Mouse (Mus musculus) spleen, postnatal 14 days (tissue): ENCODE measurements around the gene Olfr51.
A peak's percentile ranks its signal among the peaks of the same experiment; 100 is the strongest.
"Not testable (repeated sequence)": the region's sequence is repeated elsewhere in the genome, so short reads cannot be mapped to it uniquely, and the experiment has no call there.

Experiments used
- DNase-seq, 2 experiments: peaks; one replicate each; pipeline ENCODE4 v3.0.0; 2021 to 2022; ENCODE audit warnings: low spot score in 2 of 2

Olfr51 gene

GRCm38 (mm10) chr11:51003296-51003695 lies at the start of gene Olfr51:
Olfr51 (plus strand) TSS chr11:51003596.
- DNase-seq = no peak

- DNase-seq = no peak
These were observed 49.7 kb upstream of the Olfr51 start, which contains the start of gene Prop1 for GRCm38 (mm10) chr11:50953665-50954064. Prop1 (minus strand) TSS chr11:50953765.

GRCm38 (mm10) chr11:50964886-50965285 lies 38.5 kb upstream of the Olfr51 start:
- DNase-seq = no peak

- no peak for DNase-seq
These were observed 37.2 kb upstream of the Olfr51 start, which contains the start of gene Olfr1378 for GRCm38 (mm10) chr11:50966230-50966629. Olfr1378 (plus strand) TSS chr11:50966530.

GRCm38 (mm10) chr11:50977216-50977615 lies 26.2 kb upstream of the Olfr51 start:
- DNase-seq = no peak

- no peak for DNase-seq
These were observed 21.7 kb upstream of the Olfr51 start, which contains the start of gene Olfr1377 for GRCm38 (mm10) chr11:50981667-50982066. Olfr1377 (plus strand) TSS chr11:50981967.

- no peak for DNase-seq
These were observed 8.4 kb downstream of the Olfr51 start for GRCm38 (mm10) chr11:51011821-51012220.

- DNase-seq = no peak
These were observed 10.5 kb downstream of the Olfr51 start, which contains the start of gene Olfr54 for GRCm38 (mm10) chr11:51013936-51014335. Olfr54 (plus strand) TSS chr11:51014236.

GRCm38 (mm10) chr11:51016341-51016740 lies 12.9 kb downstream of the Olfr51 start:
- no peak for DNase-seq

- not testable (repeated sequence) for DNase-seq
These were observed 23.4 kb downstream of the Olfr51 start for GRCm38 (mm10) chr11:51026811-51027210.

- not testable (repeated sequence) for DNase-seq
These were observed 26.0 kb downstream of the Olfr51 start for GRCm38 (mm10) chr11:51029381-51029780.

GRCm38 (mm10) chr11:51030225-51030624 lies 26.8 kb downstream of the Olfr51 start:
- no peak for DNase-seq

- peak in 1 of 2 experiments; percentile 3 for DNase-seq
These were observed 29.5 kb downstream of the Olfr51 start for GRCm38 (mm10) chr11:51032851-51033250.

- DNase-seq = not testable (repeated sequence)
These were observed 30.7 kb downstream of the Olfr51 start for GRCm38 (mm10) chr11:51034141-51034540.

- DNase-seq = no peak
These were observed 32.6 kb downstream of the Olfr51 start for GRCm38 (mm10) chr11:51035951-51036350.

GRCm38 (mm10) chr11:51044776-51045175 lies 41.4 kb downstream of the Olfr51 start:
- DNase-seq = not testable (repeated sequence)

GRCm38 (mm10) chr11:51047809-51048208 lies 44.4 kb downstream of the Olfr51 start, which contains the start of gene Olfr1375:
Olfr1375 (plus strand) TSS chr11:51048109.
- DNase-seq = not testable (repeated sequence)

GRCm38 (mm10) chr11:51051678-51052077 lies 48.3 kb downstream of the Olfr51 start:
- no peak for DNase-seq

- no peak for DNase-seq
These were observed 49.8 kb downstream of the Olfr51 start for GRCm38 (mm10) chr11:51053230-51053629.

GRCm38 (mm10) chr11:51059151-51059571 lies 55.8 kb downstream of the Olfr51 start, which contains the start of gene Zfp354a:
Zfp354a (plus strand) TSS chr11:51059257.
- DNase-seq = no peak
